Mouse (Mus musculus) kidney, adult 11 months (tissue): ENCODE measurements around the gene Il1rl1.
A peak's percentile ranks its signal among the peaks of the same experiment; 100 is the strongest.

Source experiments
- DNase-seq: peaks from one replicate; pipeline ENCODE4 v3.0.0; 2022

Il1rl1 gene

GRCm38 (mm10) chr1:40428910-40429675 lies at the start of gene Il1rl1:
Il1rl1 (plus strand) TSS chr1:40429570.
- no peak for DNase-seq

GRCm38 (mm10) chr1:40380111-40380510 lies 49.3 kb upstream of the Il1rl1 start:
- peak; percentile 22 for DNase-seq

DNA sequence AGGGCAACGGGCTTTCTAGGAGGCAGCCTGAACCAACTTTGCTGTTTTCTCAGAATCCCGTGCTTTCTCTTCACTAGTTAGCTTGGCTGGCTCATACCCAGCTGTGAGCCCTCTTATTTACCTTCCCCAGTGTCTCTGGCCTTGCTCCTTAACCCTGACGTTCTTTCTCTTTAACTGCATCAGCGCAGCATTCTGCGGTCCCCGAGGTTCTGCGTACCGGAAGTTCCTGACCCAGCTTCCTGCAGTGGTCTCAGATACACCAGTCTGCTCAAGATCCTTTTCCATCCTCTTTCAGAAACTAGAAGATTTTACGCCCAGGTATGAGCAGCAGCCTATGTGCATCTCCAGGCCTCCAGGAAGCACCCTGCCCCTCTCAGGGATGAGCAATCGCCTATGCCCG lies 48.4 kb upstream of the Il1rl1 start:
- no peak for DNase-seq

- no peak for DNase-seq
These were observed 46.5 kb upstream of the Il1rl1 start for GRCm38 (mm10) chr1:40382841-40383240.

GRCm38 (mm10) chr1:40384931-40385545 lies 44.3 kb upstream of the Il1rl1 start:
- DNase-seq: no peak

DNA sequence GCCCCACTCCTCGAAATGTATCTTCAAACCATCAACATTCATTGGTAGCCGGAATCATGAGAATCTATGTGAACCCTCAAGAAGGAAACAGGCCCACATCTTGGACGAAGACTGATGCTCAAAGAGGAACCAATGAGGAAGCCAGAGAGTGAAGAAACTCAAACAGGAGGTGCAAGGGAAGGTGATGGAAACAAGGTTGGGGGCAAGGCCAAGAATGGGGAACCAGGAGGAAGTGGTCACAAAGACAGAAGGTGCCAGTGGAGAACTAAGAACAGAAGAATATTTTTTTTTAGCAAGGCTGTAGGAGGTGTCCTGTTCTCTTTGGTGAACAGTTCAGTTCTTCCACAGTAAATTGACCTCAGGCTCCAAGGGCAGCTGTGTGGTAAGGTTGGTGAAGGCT lies 38.0 kb upstream of the Il1rl1 start:
- no peak for DNase-seq

- no peak for DNase-seq
These were observed 36.8 kb upstream of the Il1rl1 start for GRCm38 (mm10) chr1:40392535-40392934.

DNA sequence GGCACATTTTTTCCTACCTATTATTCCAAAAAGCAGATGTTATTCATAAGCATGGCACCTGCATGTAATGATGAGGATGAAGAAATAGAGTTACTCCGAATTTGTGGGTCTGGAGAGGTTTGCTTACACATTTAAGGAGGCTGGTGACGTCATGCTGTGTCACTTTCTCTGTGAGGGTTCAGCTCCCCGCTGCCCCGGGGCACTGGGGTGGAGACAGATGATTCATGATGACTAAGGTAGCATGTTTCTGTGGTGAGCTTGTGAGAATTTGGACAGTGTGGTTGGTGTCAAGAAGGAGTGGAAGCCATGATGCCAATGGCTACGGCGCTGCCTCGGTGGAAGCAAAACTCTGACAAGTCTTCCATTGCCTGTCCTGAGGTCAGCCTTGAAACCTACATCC lies 36.2 kb upstream of the Il1rl1 start:
- no peak for DNase-seq

GRCm38 (mm10) chr1:40399639-40400038 lies 29.7 kb upstream of the Il1rl1 start:
- no peak for DNase-seq

GRCm38 (mm10) chr1:40404682-40405081 lies 24.7 kb upstream of the Il1rl1 start:
- DNase-seq: no peak

- DNase-seq: no peak
These were observed 19.5 kb upstream of the Il1rl1 start for GRCm38 (mm10) chr1:40409882-40410281.

- no peak for DNase-seq
These were observed 16.3 kb upstream of the Il1rl1 start for GRCm38 (mm10) chr1:40413039-40413438.

DNA sequence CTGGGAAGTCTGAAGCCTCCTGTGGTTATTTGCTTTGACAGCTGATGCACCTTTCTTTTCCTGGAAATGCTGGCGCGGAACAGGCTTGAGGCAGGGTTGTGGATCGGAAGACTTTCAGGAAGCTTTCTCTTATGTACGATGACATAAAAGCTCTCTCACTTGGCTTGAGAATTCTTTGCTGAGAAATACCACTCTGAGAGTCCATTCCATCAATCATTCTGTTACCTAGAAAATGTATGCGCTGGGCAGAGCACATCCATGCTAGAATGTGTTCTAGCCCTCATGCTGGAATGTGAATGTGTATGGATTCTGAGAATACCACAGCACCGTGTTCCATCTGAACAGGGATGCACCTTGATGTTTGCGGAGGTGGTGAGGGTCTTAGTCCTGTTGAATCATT lies 15.1 kb upstream of the Il1rl1 start:
- DNase-seq: no peak

DNA sequence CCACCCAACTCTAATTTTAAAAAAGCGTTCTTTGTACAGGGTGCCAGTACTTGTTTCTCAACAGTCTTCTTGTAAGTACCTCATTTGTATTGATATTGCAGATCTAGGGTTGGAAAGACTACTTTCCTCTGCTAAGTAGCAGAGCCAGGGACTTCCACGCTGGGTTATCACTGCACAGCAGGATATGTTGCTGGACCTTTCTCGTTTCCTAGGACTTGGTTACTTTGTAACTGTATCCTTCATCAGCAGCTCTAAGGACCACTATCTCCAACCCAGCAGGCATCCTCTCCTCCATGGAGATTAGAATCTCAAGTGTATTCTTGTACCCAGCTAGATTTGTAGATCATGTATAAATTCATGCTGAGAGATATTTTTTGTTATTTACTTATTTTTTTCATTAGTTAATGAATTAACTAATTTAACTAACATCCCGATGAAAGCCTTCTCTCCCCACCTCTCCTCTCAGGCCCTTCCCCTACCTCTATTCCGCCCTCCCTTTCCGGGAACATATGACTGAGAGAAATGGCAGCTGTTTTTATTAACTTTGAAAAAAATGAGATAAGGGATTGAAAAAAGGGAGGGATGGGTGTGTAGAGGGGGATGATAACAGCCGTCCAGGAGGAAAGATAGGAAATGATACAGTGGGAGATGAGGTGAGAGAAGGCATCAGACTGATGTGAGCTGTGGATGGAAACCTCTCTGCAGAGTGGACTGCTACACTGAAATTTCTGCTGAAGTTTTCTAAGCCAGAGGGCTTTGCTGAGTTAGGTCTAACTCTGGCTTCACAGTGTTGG lies 14.3 kb upstream of the Il1rl1 start:
- DNase-seq: no peak

DNA sequence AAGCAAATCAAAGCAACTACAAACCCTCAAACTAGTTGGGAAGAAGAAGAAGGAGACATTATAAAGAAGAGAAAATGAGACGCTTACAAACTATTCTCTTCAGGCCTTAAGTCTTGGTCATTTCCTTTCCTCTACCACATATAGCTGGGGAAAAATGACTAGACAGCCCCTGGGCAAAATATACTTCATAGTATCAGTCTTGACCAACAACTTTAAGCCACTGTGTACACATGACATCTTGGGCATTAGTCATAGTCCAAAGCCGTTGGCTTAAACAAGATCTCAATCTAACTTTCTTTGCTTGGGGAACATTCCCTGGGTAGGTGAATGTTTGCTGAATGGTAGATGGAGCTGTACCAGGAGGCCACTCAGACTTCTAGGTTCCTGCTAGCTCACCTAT lies 12.3 kb upstream of the Il1rl1 start:
- no peak for DNase-seq

DNA sequence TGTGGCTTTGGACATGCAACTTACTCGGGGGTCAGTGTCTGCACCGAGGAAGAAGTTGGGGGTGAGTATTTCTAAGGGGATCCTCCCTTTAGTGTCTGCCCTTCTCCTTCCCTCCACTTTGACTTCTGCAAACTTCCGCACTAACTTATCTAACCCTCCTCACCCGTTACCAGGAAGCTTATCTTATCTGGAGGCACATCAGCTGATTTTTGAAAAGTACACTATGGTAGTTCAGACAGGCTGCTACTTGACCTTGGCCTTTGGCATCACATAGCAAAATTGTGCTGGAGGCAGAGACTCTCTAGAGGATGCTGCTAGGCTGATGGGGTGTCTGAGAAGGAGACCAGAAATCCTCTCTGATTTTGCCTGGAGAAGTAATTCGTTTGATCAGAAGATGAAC lies 10.9 kb upstream of the Il1rl1 start:
- no peak for DNase-seq

DNA sequence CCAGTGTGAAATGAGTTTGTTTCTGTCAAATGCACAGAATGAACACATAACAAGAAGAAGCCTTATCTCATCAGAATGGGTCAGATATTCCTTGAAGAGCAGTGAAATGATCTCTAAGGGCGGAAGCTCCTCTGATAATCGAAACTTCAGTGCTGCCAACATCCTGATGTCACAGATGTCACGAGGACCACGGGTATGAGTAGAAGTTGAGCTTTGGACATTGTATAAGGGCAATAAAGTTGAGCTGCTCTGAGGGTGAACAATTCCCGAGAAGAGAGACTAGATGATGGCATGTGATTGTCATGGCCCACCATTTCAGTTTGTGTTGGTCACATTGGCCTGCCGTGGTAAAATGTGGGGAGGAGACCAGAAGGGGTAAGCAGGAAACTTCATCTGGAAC lies 5.5 kb upstream of the Il1rl1 start:
- no peak for DNase-seq

DNA sequence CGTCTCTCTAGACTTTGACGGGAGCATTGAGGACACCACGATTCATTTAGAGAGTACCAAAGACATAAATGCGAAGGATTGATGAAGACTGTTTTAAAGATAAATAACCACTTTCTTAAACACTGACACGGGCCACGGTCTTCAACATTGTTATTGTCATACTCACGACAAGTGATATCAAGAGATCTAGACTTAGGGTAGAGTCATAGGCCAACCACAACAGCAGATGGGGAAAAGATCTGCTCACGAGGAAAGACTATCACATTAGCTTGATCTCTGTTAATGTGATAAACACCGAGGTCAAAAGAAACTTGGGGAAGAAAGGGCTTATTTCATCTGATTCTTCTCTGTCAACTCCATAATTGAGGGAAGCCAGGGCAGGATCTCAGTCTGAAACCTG lies 2.1 kb upstream of the Il1rl1 start:
- no peak for DNase-seq

DNA sequence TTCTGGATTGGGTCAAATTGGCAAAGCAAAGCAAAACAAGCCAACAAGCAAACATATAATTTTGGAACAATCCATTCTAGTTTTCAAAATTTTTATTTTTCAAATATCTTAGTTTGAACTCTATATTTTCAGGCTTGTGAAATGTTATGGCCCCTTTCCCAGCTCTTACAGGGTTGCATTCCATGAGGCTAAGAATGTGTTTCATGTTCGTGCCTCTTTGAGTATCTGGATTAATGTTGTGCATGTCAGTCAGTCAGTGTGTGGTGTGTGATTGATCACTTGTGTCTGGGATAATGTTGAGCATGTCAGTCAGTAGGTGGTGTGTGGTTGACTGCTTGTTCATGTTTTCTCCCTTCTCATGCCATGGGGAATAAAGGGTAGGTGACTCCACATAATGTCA lies 1.5 kb upstream of the Il1rl1 start:
- no peak for DNase-seq

DNA sequence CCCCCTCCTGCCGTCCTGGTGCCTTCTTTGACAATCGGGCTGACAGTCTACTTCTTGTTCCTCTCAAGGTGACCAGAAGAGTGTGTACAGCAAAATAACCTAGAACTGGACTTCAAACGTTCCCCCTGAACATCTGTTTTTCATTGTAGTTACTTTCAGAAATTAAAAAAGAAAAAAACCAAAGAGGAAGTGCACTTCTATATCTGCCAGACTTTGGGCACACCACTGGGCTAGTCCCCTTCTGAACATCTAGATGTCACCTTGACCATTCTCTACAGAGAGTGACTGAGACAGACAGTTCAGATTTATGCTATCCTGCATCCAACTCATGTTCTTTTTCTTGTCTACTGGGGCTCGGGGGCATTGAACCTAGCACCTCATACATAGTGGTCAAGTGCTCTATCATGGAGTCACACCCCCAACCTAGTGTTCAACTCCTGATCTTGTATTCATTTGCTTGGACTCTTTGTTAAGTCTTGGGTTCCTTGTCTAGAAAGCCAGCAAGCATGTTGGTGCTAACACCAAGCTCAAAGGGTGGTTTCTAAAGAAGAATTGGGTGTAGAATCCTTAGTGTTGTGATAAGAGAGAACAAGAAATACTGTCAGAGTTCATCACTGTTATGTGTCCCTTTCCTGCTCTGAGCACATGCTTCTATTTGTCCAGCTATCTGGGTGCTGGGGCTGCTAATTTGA lies 919 bp downstream of the Il1rl1 start:
- no peak for DNase-seq

GRCm38 (mm10) chr1:40432169-40432568 lies 2.8 kb downstream of the Il1rl1 start:
- no peak for DNase-seq

- DNase-seq: no peak
These were observed 6.6 kb downstream of the Il1rl1 start for GRCm38 (mm10) chr1:40435936-40436335.

- DNase-seq: no peak
These were observed 8.0 kb downstream of the Il1rl1 start for GRCm38 (mm10) chr1:40437340-40437739.
